Mouse (Mus musculus): Measurements from ENCODE around the gene Gm5458.
A peak's percentile ranks its signal among the peaks of the same experiment; 100 is the strongest.
"Not testable (repeated sequence)": the region's sequence is repeated elsewhere in the genome, so short reads cannot be mapped to it uniquely, and the experiment has no call there.

Gm5458 gene

DNA sequence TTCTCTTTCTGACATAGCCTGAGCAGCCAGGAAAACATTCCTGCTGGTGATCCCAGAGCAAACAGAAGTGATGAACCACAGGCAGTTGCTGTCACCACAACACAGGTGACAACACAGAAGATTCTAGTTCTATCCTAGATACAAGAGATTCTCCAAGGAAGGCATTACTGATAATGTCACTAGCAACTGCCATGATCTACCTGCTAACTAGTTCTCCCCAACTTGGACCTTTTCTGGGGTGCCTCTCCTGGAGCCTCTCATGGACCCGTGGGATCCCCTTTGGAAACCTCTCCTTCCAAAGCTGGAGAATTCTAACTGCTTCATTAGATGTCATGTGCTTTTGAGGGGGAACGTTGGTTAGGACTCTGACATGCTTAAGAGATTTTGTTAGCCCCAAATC is at the start of gene Gm5458:
Gm5458 (minus strand) TSS at position 101 of the 400 bp plus-strand sequence.
- not testable (repeated sequence) for DNase-seq

DNA sequence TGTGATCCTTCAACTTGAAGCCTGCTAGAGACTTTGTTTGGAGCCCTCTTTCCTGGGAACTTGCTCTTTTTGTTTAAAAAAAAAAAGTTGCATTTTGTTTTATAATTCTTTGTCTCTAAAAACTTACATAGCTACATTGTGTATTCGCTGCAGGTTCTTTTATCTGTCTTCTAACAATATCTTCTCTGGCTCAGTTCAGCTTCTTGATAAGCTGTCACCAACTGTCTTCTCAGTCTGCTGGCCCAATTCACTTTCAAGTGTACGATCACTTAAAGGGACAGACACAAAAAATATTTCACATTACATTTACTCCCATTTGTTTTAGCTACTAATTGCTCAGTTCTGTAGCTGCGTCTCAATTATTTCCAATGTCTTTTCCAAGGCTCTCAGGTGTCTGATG is 43.9 kb upstream of the Gm5458 start:
- DNase-seq: no peak

DNA sequence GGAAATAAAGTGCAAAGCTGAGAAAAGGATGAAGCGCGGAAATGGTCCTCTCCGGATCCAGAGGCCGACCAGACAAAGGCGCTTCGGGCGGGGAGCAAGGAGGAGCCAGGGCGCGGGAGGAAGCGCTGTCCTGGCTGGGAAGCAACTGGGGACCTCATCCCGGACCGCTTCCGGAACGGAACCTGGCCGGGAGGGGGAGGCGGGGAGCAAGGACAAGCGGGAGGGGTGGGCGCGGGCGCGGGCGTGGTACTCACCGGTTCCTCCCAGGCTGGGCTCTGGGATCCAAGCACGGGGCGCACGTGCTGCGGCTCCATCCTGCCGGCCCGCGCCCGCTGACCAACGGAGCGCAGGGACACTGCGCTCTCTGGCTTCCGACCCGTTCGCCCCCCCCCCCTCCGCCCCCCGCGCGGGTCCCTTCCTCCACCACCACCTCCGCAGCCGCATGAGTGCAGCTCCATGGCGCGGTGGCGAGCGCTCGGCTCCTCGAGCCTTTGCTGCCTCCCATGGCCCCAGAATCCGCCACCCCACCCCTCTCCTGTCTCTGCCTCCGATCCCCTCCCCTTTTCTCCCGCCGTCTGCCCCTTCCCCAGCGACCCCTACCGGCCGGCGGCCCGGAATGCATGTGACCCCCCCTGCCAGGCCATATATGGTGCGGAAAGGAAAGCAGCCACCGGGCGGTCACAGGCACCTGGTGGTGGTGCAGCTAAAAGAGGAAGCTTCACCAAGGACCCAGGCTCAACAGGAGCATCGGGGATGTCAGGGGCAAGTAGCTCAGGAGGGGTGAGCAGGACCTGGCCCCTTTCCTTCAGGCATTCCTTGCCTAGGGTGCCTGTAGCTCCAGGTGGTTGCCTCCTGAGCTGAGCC is 17.3 kb downstream of the Gm5458 start, which contains the start of gene Gm2237:
Gm2237 (minus strand) TSS at position 332 of the 864 bp plus-strand sequence.
- DNase-seq: peak; percentile 32

DNA sequence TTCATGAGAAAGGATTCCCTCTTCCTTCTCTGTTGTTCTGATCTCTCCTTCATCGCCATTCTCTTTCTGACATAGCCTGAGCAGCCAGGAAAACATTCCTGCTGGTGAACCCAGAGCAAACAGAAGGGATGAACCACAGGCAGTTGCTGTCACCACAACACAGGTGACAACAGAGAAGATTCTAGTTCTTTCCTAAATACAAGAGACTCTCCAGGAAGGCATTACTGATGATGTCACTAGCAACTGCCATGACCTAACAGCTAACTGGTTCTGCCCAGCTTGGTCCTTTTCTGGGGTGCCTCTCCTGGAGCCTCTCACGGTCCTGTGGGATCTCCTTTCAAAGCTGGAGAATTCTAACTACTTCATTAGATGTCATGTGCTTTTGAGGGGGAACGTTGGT is 52.5 kb downstream of the Gm5458 start, which contains the start of gene Gm2244:
Gm2244 (minus strand) TSS at position 101 of the 400 bp plus-strand sequence.
- not testable (repeated sequence) for DNase-seq
